Mouse (Mus musculus) G1E (cell line): ENCODE measurements around the gene Paqr5. TPM values are rescaled to one million over a fixed set of nuclear protein-coding genes. Genes with fewer than 3 reads are reported as not detected.

ENCODE experiments used
- ATAC-seq: 2 replicates; pipeline ENCODE4 v1.8.0; 2016; ENCODE audit warnings: mild to moderate bottlenecking; ENCODE audit not compliant: insufficient number of reproducible peaks, poor library complexity, low FRiP score, severe bottlenecking; ENCODE audit errors: extremely low read depth
- DNase-seq: peaks from one replicate; pipeline ENCODE4 v3.0.0; 2012; ENCODE audit warnings: low spot score
- H3K27me3 ChIP-seq: 2 replicates; pipeline ENCODE4 v1.6.1; 2012; ENCODE audit warnings: mild to moderate bottlenecking, low read length, inconsistent platforms; ENCODE audit not compliant: insufficient read depth
- H3K36me3 ChIP-seq: replicated peaks from 2 replicates; pipeline ENCODE3; 2012; ENCODE audit warnings: mild to moderate bottlenecking, inconsistent platforms
- H3K4me1 ChIP-seq: 2 replicates; pipeline ENCODE4 v1.6.1; 2012; ENCODE audit warnings: low read depth, low read length, inconsistent platforms, mixed read lengths; ENCODE audit not compliant: insufficient read depth
- H3K4me3 ChIP-seq: 2 replicates; pipeline ENCODE4 v1.5.1; 2012; ENCODE audit warnings: low read depth, mild to moderate bottlenecking, inconsistent platforms, low read length, moderate library complexity, mixed read lengths
- H3K9me3 ChIP-seq: replicated peaks from 2 replicates; pipeline ENCODE4 v1.6.1; 2012; ENCODE audit warnings: inconsistent platforms
- CTCF ChIP-seq: IDR thresholded peaks from 2 replicates; pipeline ENCODE4 v1.5.1; 2012; ENCODE audit warnings: low read depth, low read length, inconsistent platforms, mixed read lengths
- GATA1 ChIP-seq: IDR thresholded peaks from 2 replicates; pipeline ENCODE4 v1.6.1; 2012; ENCODE audit warnings: borderline replicate concordance, low read length, inconsistent platforms, mixed read lengths
- GATA2 ChIP-seq: IDR thresholded peaks from 2 replicates; pipeline ENCODE4 v1.6.1; 2012; ENCODE audit warnings: low read depth, low read length, inconsistent platforms, borderline replicate concordance
- POLR2AphosphoS5 ChIP-seq: IDR thresholded peaks from 2 replicates; pipeline ENCODE4 v1.6.1; 2012; ENCODE audit warnings: low read depth, low read length, inconsistent platforms; ENCODE audit not compliant: insufficient replicate concordance
- TAL1 ChIP-seq: conservative IDR thresholded peaks from 2 replicates; pipeline ENCODE4 v1.6.1; 2012; ENCODE audit warnings: low read depth, low read length, inconsistent platforms, mixed read lengths
- polyA plus RNA-seq: library from polyadenylated mRNA; stranded (reverse); fragments of >175 nt; gene quantifications from 2 replicates; pipeline ENCODE4 v1.2.3, GENCODE M21; 2012
- total RNA-seq, 2 experiments: library from RNA; stranded (forward) in 1 of 2; stranded (reverse) in 1 of 2; fragments of 200-1000 nt in 1 of 2; fragments of >200 nt in 1 of 2; fragmentation: Nextera tagmentation in 1 of 2; gene quantifications; 2 replicates each; pipeline ENCODE4 v1.2.3; 2014 to 2017

Paqr5 gene
- total and polyA plus RNA-seq, 3 experiments = 0.22 TPM; not detected in 2

DNA sequence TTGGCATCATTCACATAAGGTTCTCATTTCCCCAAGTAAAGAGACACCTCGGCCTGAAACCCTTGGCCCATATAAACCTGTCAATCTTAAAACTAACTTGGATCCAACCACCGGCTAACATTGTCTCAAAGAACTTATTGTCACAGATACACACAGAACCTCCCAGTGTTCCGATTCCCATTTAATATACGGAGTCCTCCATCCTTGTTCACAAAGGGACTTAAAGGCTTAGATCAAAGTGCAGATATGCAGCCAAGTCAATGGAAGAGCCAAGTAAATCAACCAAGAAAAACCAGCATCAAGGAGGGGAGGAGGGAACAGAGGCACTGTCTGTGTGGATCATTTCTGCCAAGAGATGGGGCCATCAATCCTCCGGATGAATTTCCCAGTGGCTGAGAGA is 121.1 kb downstream of the Paqr5 start:
- Histone ChIP-seq H3K4me1 (peaks cover 39% of the 10 kb centered on the region), H3K9me3 (no peaks in the 10 kb centered on the region)
- no peak for ATAC-seq

GRCm38 (mm10) chr9:61904201-61904600 is 122.5 kb downstream of the Paqr5 start:
- no peak for TF ChIP-seq POLR2AphosphoS5
- no peak for TF ChIP-seq CTCF
- TF ChIP-seq TAL1 = no peak
- no peak for TF ChIP-seq GATA2
- TF ChIP-seq GATA1 = no peak
- Histone ChIP-seq H3K4me1 (peaks cover 29% of the 10 kb centered on the region), H3K36me3 (peaks cover 8% of the 10 kb centered on the region), H3K4me3 (no peak overlapping the region), H3K27me3 (peaks cover 36% of the 10 kb centered on the region), H3K9me3 (no peaks in the 10 kb centered on the region)
- DNase-seq (no peak), ATAC-seq (no peak)

More for the DNA sequence above, 121.1 kb downstream of the Paqr5 start:
- H3K27me3 ChIP-seq = peaks cover 26% of the 10 kb centered on the region
- H3K4me3 ChIP-seq = no peak overlapping the region
- no peak for DNase-seq
- H3K36me3 ChIP-seq = peaks cover 20% of the 10 kb centered on the region
- TF ChIP-seq TAL1 = no peak
- TF ChIP-seq CTCF = no peak
- no peak for TF ChIP-seq POLR2AphosphoS5
- TF ChIP-seq GATA1 = no peak
- no peak for TF ChIP-seq GATA2

Other genes with a start within 250 kb of the Paqr5 start
- 2,957 and 3,127 TPM in 2 replicates for gene Rplp1, start 112.3 kb downstream of the Paqr5 start, total RNA-seq (2014; fragmentation: Nextera tagmentation)
- gene Rplp1, start 112.3 kb downstream of the Paqr5 start, total RNA-seq (2017) = 4,483 and 5,713 TPM in 2 replicates
- 43,340 and 52,062 TPM in 2 replicates for gene Rplp1, start 112.3 kb downstream of the Paqr5 start, polyA plus RNA-seq
- gene Kif23, start 80.1 kb downstream of the Paqr5 start, total RNA-seq (2014; fragmentation: Nextera tagmentation) = 280 and 288 TPM in 2 replicates
- gene Kif23, start 80.1 kb downstream of the Paqr5 start, total RNA-seq (2017) = 188 and 271 TPM in 2 replicates
- 36.0 and 48.7 TPM in 2 replicates for gene Kif23, start 80.1 kb downstream of the Paqr5 start, polyA plus RNA-seq
- gene Glce, start 95.8 kb upstream of the Paqr5 start, total RNA-seq (2014; fragmentation: Nextera tagmentation) = 20.5 and 22.3 TPM in 2 replicates
- 16.1 and 18.5 TPM in 2 replicates for gene Glce, start 95.8 kb upstream of the Paqr5 start, total RNA-seq (2017)
- gene Glce, start 95.8 kb upstream of the Paqr5 start, polyA plus RNA-seq = 2.9 and 6.9 TPM in 2 replicates